Mouse (Mus musculus) embryonic fibroblast, embryonic 13.5 days (primary cell): ENCODE measurements around the gene Glmp.

ENCODE experiments used
- CTCF ChIP-seq: IDR thresholded peaks from 2 replicates; pipeline ENCODE4 v1.5.1; 2011; ENCODE audit warnings: mild to moderate bottlenecking, control low read depth, low read length, moderate library complexity, borderline replicate concordance; ENCODE audit not compliant: insufficient read depth
- POLR2A ChIP-seq: IDR thresholded peaks from 2 replicates; pipeline ENCODE4 v1.6.1; 2011; ENCODE audit warnings: low read depth, mild to moderate bottlenecking, control low read depth, low read length, moderate library complexity

DNA sequence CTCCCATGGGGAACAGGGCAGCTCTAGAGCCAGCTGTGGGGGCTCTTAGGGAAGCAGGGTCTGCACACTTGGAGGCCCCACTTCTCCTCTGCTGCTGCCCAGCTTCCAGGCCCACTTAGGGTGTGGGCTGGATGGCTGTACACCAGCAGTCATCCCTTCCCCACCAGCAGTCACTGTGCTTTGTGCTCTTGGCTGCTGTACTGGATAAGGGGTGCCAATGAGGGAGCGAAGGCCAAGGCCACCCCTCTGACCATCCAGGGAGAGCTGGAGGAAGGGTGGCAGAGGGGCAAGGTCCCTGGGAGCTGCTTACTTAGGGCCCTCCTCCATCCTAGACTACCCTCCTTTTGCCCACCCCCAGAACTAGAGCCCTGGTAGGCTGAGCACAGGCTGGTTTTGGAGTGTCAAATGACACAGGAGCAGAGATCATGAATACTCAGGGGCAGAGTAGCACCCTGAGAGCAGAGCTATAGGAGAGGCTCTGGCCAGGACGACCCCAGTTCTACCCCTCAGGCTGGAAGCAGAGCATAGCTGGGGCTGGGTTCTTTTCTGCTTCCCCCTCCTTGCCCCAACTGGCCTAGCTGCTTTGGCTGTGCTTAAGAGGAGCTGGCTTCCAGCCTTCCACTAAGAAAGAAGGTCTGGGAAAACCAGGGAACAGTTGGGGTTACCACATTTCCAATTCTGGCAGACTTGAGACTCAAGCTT is 36.9 kb downstream of the Glmp start:
- TF ChIP-seq POLR2A: no peak
- no peak for TF ChIP-seq CTCF
